Mouse (Mus musculus): ENCODE measurements around the gene Chd3.

Gene Chd3

GRCm38 (mm10) chr11:69364376-69364775 lies 4.8 kb downstream of the Chd3 start:
- no peak for DNase-seq

- DNase-seq = no peak
Observed at GRCm38 (mm10) chr11:69362479-69362878, 6.7 kb downstream of the Chd3 start.

- no peak for DNase-seq
Observed at GRCm38 (mm10) chr11:69362021-69362420, 7.2 kb downstream of the Chd3 start.

- no peak for DNase-seq
Observed at GRCm38 (mm10) chr11:69357690-69358089, 11.5 kb downstream of the Chd3 start.

- DNase-seq = no peak
Observed at GRCm38 (mm10) chr11:69356544-69356943, 12.7 kb downstream of the Chd3 start.

GRCm38 (mm10) chr11:69346441-69346840 lies 22.8 kb downstream of the Chd3 start:
- DNase-seq = no peak

GRCm38 (mm10) chr11:69340161-69341131 lies 28.8 kb downstream of the Chd3 start, which contains the start of gene Rnf227:
Rnf227 (plus strand) TSS chr11:69340461.
- DNase-seq = peak; percentile 87 to 88

GRCm38 (mm10) chr11:69334796-69335195 lies 34.4 kb downstream of the Chd3 start:
- DNase-seq = no peak

GRCm38 (mm10) chr11:69333922-69334321 lies 35.3 kb downstream of the Chd3 start:
- DNase-seq = no peak

GRCm38 (mm10) chr11:69332713-69333253 lies 36.4 kb downstream of the Chd3 start:
- no peak for DNase-seq

- DNase-seq = peak; percentile 86
Observed at GRCm38 (mm10) chr11:69331929-69332405, 37.2 kb downstream of the Chd3 start.

GRCm38 (mm10) chr11:69331152-69331551 lies 38.1 kb downstream of the Chd3 start:
- DNase-seq = no peak

- DNase-seq = no peak
Observed at GRCm38 (mm10) chr11:69328517-69328916, 40.7 kb downstream of the Chd3 start.

GRCm38 (mm10) chr11:69327648-69328047 lies 41.6 kb downstream of the Chd3 start:
- DNase-seq = no peak

GRCm38 (mm10) chr11:69327157-69327442 lies 42.1 kb downstream of the Chd3 start:
- peak in 1 of 2 experiments; percentile 45 for DNase-seq

GRCm38 (mm10) chr11:69326408-69327156 lies 42.6 kb downstream of the Chd3 start:
- peak; percentile 57 to 67 for DNase-seq

- DNase-seq = peak; percentile 71 to 84
Observed at GRCm38 (mm10) chr11:69325628-69326407, 43.4 kb downstream of the Chd3 start, which contains the start of gene Kcnab3. Kcnab3 (plus strand) TSS chr11:69326258.

- DNase-seq = no peak
Observed at GRCm38 (mm10) chr11:69324749-69325148, 44.5 kb downstream of the Chd3 start.

GRCm38 (mm10) chr11:69323667-69324111 lies 45.5 kb downstream of the Chd3 start, which contains the start of the genes Cntrob and Trappc1:
Cntrob (minus strand) TSS chr11:69323775.
Trappc1 (plus strand) TSS chr11:69323980.
- DNase-seq = peak; percentile 97 to 99

- no peak for DNase-seq
Observed at GRCm38 (mm10) chr11:69322693-69323471, 46.3 kb downstream of the Chd3 start.

- DNase-seq = peak in 1 of 2 experiments; percentile 58
Observed at GRCm38 (mm10) chr11:69322010-69322409, 47.2 kb downstream of the Chd3 start.
